Mouse (Mus musculus) ES-E14 (cell line): ENCODE measurements around the gene Gpr139. TPM values are rescaled to one million over a fixed set of nuclear protein-coding genes. Genes with fewer than 3 reads are reported as not detected.
A peak's percentile ranks its signal among the peaks of the same experiment; 100 is the strongest.

Experiments used
- DNase-seq: peaks from one replicate; pipeline ENCODE4 v3.0.0-alpha.2; 2013; ENCODE audit warnings: low read depth, low spot score
- H3K27ac ChIP-seq: 2 replicates; pipeline ENCODE4 v1.5.1; 2012; ENCODE audit warnings: low read depth, mild to moderate bottlenecking, low read length, moderate library complexity, mixed read lengths; ENCODE audit not compliant: poor library complexity, insufficient read depth, severe bottlenecking
- H3K36me3 ChIP-seq: 2 replicates; pipeline ENCODE4 v1.6.1; 2012; ENCODE audit warnings: mild to moderate bottlenecking, low read length, moderate library complexity, mixed read lengths; ENCODE audit not compliant: control insufficient read depth, poor library complexity, insufficient read depth, severe bottlenecking
- H3K4me1 ChIP-seq, 2 experiments: fragments of 150-350 bp in 1 of 2; sonication (generic) in 1 of 2; 2 replicates each; pipeline ENCODE4 v1.6.1; 2012; ENCODE audit warnings: low read length in 2 of 2, mild to moderate bottlenecking in 1 of 2, mixed read lengths in 1 of 2; ENCODE audit not compliant: control insufficient read depth in 2 of 2, insufficient read depth in 2 of 2, poor library complexity in 1 of 2
- H3K4me3 ChIP-seq, 2 experiments: fragments of 150-350 bp in 1 of 2; sonication (generic) in 1 of 2; 2 replicates each; pipeline ENCODE4 v1.5.1; 2012; ENCODE audit warnings: low read length in 2 of 2, low read depth in 1 of 2, mild to moderate bottlenecking in 1 of 2, mixed read lengths in 1 of 2; ENCODE audit not compliant: insufficient read depth in 1 of 2, poor library complexity in 1 of 2, severe bottlenecking in 1 of 2
- H3K9ac ChIP-seq: 2 replicates; pipeline ENCODE4 v1.6.1; 2012; ENCODE audit warnings: low read depth, mild to moderate bottlenecking, low read length, mixed read lengths; ENCODE audit not compliant: poor library complexity, insufficient read depth, severe bottlenecking
- H3K9me3 ChIP-seq: fragments of 150-350 bp; sonication (generic); 2 replicates; pipeline ENCODE4 v1.6.1; 2012; ENCODE audit warnings: low read depth, mild to moderate bottlenecking, low read length; ENCODE audit not compliant: control insufficient read depth, insufficient read depth
- CHD2 ChIP-seq: IDR thresholded peaks from 2 replicates; pipeline ENCODE4 v1.6.1; 2014; ENCODE audit warnings: mild to moderate bottlenecking, low read depth, low read length, inconsistent platforms
- HCFC1 ChIP-seq: IDR thresholded peaks from 2 replicates; pipeline ENCODE4 v1.6.1; 2012; ENCODE audit warnings: low read length, inconsistent platforms, borderline replicate concordance; ENCODE audit not compliant: insufficient read depth
- MAFK ChIP-seq: IDR thresholded peaks from 2 replicates; pipeline ENCODE4 v1.6.1; 2014; ENCODE audit warnings: mild to moderate bottlenecking, low read depth, low read length, inconsistent platforms; ENCODE audit not compliant: insufficient read depth
- ZC3H11A ChIP-seq: IDR thresholded peaks from 2 replicates; pipeline ENCODE4 v1.6.1; 2012; ENCODE audit warnings: low read depth, mild to moderate bottlenecking, inconsistent platforms, low read length, borderline replicate concordance
- ZNF384 ChIP-seq: IDR thresholded peaks from 2 replicates; pipeline ENCODE4 v1.6.1; 2012; ENCODE audit warnings: low read depth, low read length, inconsistent platforms
- in situ Hi-C, 2 experiments: fragments of 600-800 bp; cut with MboI; formaldehyde crosslinking; loops; one replicate each; pipeline ENCODE4 v1.15.1; 2025; ENCODE audit warnings: low sequenced_read_pairs in 2 of 2, inconsistent platforms in 1 of 2; ENCODE audit not compliant: unreplicated experiment in 2 of 2
- total RNA-seq: library from RNA; depleted of rRNA; stranded (reverse); fragments of 300-350 nt; gene quantifications from 2 replicates; pipeline ENCODE4 v1.2.3, GENCODE M21; 2012

Gene Gpr139
- total RNA-seq, 1 experiment = not detected

- in situ Hi-C loops = no loop called here
- Histone ChIP-seq H3K4me1 (no peaks in the 10 kb centered on the region), H3K9me3 (no peaks in the 10 kb centered on the region), H3K36me3 (no peaks in the 10 kb centered on the region), H3K4me3 (no peak overlapping the region), H3K27ac (no peak overlapping the region), H3K9ac (no peak overlapping the region)
- TF ChIP-seq MAFK (no peak), ZC3H11A (no peak), HCFC1 (no peak), ZNF384 (no peak), CHD2 (no peak)
- DNase-seq = no peak
These were observed 22.8 kb upstream of the Gpr139 start for GRCm38 (mm10) chr7:119207251-119207650.

- peak; percentile 56 for DNase-seq
- H3K9ac ChIP-seq = no peak overlapping the region
- in situ Hi-C loops = no loop called here
- no peak overlapping the region for H3K4me3 ChIP-seq
- H3K27ac ChIP-seq = no peak overlapping the region
- peaks cover 0 to 4% of the 10 kb centered on the region in 2 experiments; a peak in 1 of 4 replicates for H3K4me1 ChIP-seq
- TF ChIP-seq ZC3H11A (0 out of 2 replicates have a peak, but pooled peaks have one; percentile 41), ZNF384 (no peak)
- no peaks in the 10 kb centered on the region for H3K9me3 ChIP-seq
- H3K36me3 ChIP-seq = no peaks in the 10 kb centered on the region
These were observed 2.0 kb upstream of the Gpr139 start for GRCm38 (mm10) chr7:119186374-119186773.

- no peak for DNase-seq
- no peaks in the 10 kb centered on the region for H3K36me3 ChIP-seq
- H3K9ac ChIP-seq = no peak overlapping the region
- H3K9me3 ChIP-seq = no peaks in the 10 kb centered on the region
- TF ChIP-seq ZNF384 (no peak), MAFK (no peak)
- peaks cover 0 to 4% of the 10 kb centered on the region in 2 experiments; a peak in 1 of 4 replicates for H3K4me1 ChIP-seq
- peak overlapping the region; percentile 65 to 79; a peak in 3 of 4 replicates for H3K4me3 ChIP-seq
- no peak overlapping the region for H3K27ac ChIP-seq
- in situ Hi-C loops = no loop called here
These were observed 958 bp upstream of the Gpr139 start for GRCm38 (mm10) chr7:119185181-119185940.

GRCm38 (mm10) chr7:119181053-119181452 lies 3.4 kb downstream of the Gpr139 start:
- Histone ChIP-seq H3K9ac (no peak overlapping the region), H3K4me3 (no peak overlapping the region), H3K36me3 (no peaks in the 10 kb centered on the region), H3K27ac (no peak overlapping the region), H3K9me3 (no peaks in the 10 kb centered on the region), H3K4me1 (peaks cover 0 to 4% of the 10 kb centered on the region in 2 experiments; a peak in 1 of 4 replicates)
- in situ Hi-C loops = no loop called here
- DNase-seq = no peak
- TF ChIP-seq MAFK (no peak), ZNF384 (no peak)

- H3K9ac ChIP-seq = no peak overlapping the region
- no peaks in the 10 kb centered on the region for H3K9me3 ChIP-seq
- H3K4me1 ChIP-seq = no peaks in the 10 kb centered on the region
- TF ChIP-seq CHD2 (no peak), ZNF384 (no peak), ZC3H11A (no peak), HCFC1 (no peak), MAFK (no peak)
- no peak overlapping the region for H3K27ac ChIP-seq
- in situ Hi-C loops = no loop called here
- no peak overlapping the region for H3K4me3 ChIP-seq
- DNase-seq = no peak
- H3K36me3 ChIP-seq = no peaks in the 10 kb centered on the region
These were observed 24.4 kb downstream of the Gpr139 start for GRCm38 (mm10) chr7:119160015-119160414.
